Mouse (Mus musculus): ENCODE data around the gene Gm5478.

- TF ChIP-seq ZMIZ1 (IDR thresholded peaks at IDR 0.05; ENCODE audit: low read depth, low read length): no peak
- TF ChIP-seq ELF1 (IDR thresholded peaks at IDR 0.05; ENCODE audit: low read depth, low read length): no peak
- TF ChIP-seq EP300 (IDR thresholded peaks at IDR 0.05; ENCODE audit: low read depth in 1 of 2, low read length in 2 of 2): no peak
- TF ChIP-seq CTCF (IDR thresholded peaks at IDR 0.05 in 2 of 3, conservative IDR thresholded peaks at IDR 0.05 in 1 of 3; ENCODE audit: control insufficient read depth in 1 of 3, insufficient read depth in 1 of 3, low read depth in 2 of 3, low read length in 3 of 3, poor library complexity in 1 of 3, severe bottlenecking in 1 of 3): no peak
- no peak for TF ChIP-seq CHD2 (IDR thresholded peaks at IDR 0.05; ENCODE audit: low read length)
- no peak for TF ChIP-seq NELFE (IDR thresholded peaks at IDR 0.05; ENCODE audit: low read depth, low read length)
- no peak for TF ChIP-seq TBP (IDR thresholded peaks at IDR 0.05; ENCODE audit: low read depth, low read length)
- no peak for TF ChIP-seq UBTF (IDR thresholded peaks at IDR 0.05; ENCODE audit: borderline replicate concordance, insufficient read depth, low read depth, low read length)
- no peak for TF ChIP-seq USF2 (IDR thresholded peaks at IDR 0.05; ENCODE audit: borderline replicate concordance in 1 of 2, insufficient read depth in 1 of 2, low read depth in 1 of 2, low read length in 2 of 2)
- TF ChIP-seq POLR2A (IDR thresholded peaks at IDR 0.05; ENCODE audit: control insufficient read depth in 1 of 2, insufficient read depth in 1 of 2, low read depth in 1 of 2, low read length in 2 of 2, poor library complexity in 1 of 2): no peak
- no peak for TF ChIP-seq RAD21 (IDR thresholded peaks at IDR 0.05; ENCODE audit: low read depth, low read length)
- TF ChIP-seq MXI1 (IDR thresholded peaks at IDR 0.05; ENCODE audit: low read depth, low read length): no peak
- TF ChIP-seq MYC (IDR thresholded peaks at IDR 0.05; ENCODE audit: low read depth, low read length): no peak
These were observed 5.6 kb upstream of the Gm5478 start for GRCm38 (mm10) chr15:101652736-101653265.
